Mouse (Mus musculus) megakaryocyte, embryonic 14.5 days (primary cell): ENCODE results near the gene Cdca3. TPM values are rescaled to one million over a fixed set of nuclear protein-coding genes. Genes with fewer than 3 reads are reported as not detected.
"Not testable (repeated sequence)": the region's sequence is repeated elsewhere in the genome, so short reads cannot be mapped to it uniquely, and the experiment has no call there.

ENCODE experiments used
- H3K27me3 ChIP-seq: replicated peaks from 2 replicates; pipeline ENCODE3; 2012; ENCODE audit warnings: inconsistent platforms
- H3K36me3 ChIP-seq: replicated peaks from 2 replicates; pipeline ENCODE3; 2012; ENCODE audit warnings: low read length, inconsistent platforms, mixed read lengths
- H3K4me1 ChIP-seq: 2 replicates; pipeline ENCODE4 v1.6.1; 2012; ENCODE audit warnings: inconsistent platforms
- H3K4me3 ChIP-seq: replicated peaks from 2 replicates; pipeline ENCODE3; 2012; ENCODE audit warnings: moderate library complexity, mild to moderate bottlenecking, inconsistent platforms
- H3K9me3 ChIP-seq: 2 replicates; pipeline ENCODE4 v1.6.1; 2012; ENCODE audit warnings: inconsistent platforms
- FLI1 ChIP-seq: IDR thresholded peaks from 2 replicates; pipeline ENCODE4 v1.6.1; 2012; ENCODE audit warnings: low read length, inconsistent platforms, mixed read lengths
- GATA1 ChIP-seq: IDR thresholded peaks from 3 replicates; pipeline ENCODE4 v1.6.1; 2012; ENCODE audit warnings: mixed read lengths, low read length, inconsistent platforms, borderline replicate concordance
- polyA plus RNA-seq: library from polyadenylated mRNA; stranded (reverse); fragments of >175 nt; gene quantifications from 2 replicates; pipeline ENCODE4 v1.2.3, GENCODE M21; 2012; ENCODE audit warnings: low replicate concordance; ENCODE audit not compliant: insufficient read depth

Cdca3 gene
- polyA plus RNA-seq = 27.2 and 32.4 TPM in 2 replicates

- no peaks in the 10 kb centered on the region for H3K27me3 ChIP-seq
These were observed at the start of gene Cdca3, which contains the start of gene Usp5 for GRCm38 (mm10) chr6:124828868-124829798. Gene Cdca3 (plus strand): TSS chr6:124829547. Gene Usp5 (minus strand): TSS chr6:124829484.

GRCm38 (mm10) chr6:124779984-124780416 lies 49.3 kb upstream of the Cdca3 start:
- Histone ChIP-seq H3K4me3 (peak overlapping the region; percentile 77), H3K27me3 (peaks cover 40% of the 10 kb centered on the region), H3K9me3 (peaks cover 14% of the 10 kb centered on the region), H3K4me1 (peaks cover 32% of the 10 kb centered on the region), H3K36me3 (no peaks in the 10 kb centered on the region)
- TF ChIP-seq GATA1 = no peak
- TF ChIP-seq FLI1 = no peak

More at GRCm38 (mm10) chr6:124828868-124829798, at the start of gene Cdca3, which contains the start of gene Usp5:
- Histone ChIP-seq H3K4me1 (peaks cover 58% of the 10 kb centered on the region), H3K4me3 (peak within 1 kb of the TSS; percentile 100), H3K9me3 (no peaks in the 10 kb centered on the region), H3K36me3 (peaks cover 63% of the 10 kb centered on the region)
- TF ChIP-seq FLI1 (no peak), GATA1 (no peak)

DNA sequence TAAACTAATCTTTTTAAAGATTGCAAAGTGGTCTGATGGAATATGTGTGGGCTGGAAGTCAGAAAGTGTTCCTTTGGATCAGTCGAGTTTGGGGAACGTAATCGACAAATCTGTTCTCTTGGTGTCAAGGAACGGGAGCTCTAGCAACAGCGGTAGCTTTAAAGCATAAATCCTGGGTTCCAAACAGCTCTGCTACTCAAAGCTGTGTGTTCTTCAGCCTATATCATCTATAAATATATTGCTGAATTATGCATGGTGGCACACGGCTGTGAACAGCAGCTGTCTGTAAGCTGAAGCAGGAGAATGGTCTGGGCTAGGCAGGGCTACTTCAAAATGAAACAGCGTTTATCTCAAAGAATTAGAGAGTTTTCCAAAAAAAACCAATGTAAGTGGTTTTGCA lies 48.4 kb upstream of the Cdca3 start:
- no peak for TF ChIP-seq FLI1
- TF ChIP-seq GATA1 = no peak
- H3K4me1 ChIP-seq = peaks cover 32% of the 10 kb centered on the region
- no peak overlapping the region for H3K4me3 ChIP-seq
- H3K36me3 ChIP-seq = no peaks in the 10 kb centered on the region
- peaks cover 40% of the 10 kb centered on the region for H3K27me3 ChIP-seq
- peaks cover 14% of the 10 kb centered on the region for H3K9me3 ChIP-seq

GRCm38 (mm10) chr6:124782436-124782835 lies 46.9 kb upstream of the Cdca3 start:
- Histone ChIP-seq H3K9me3 (peaks cover under 1% of the 10 kb centered on the region), H3K27me3 (peaks cover 32% of the 10 kb centered on the region), H3K36me3 (no peaks in the 10 kb centered on the region), H3K4me1 (peaks cover 38% of the 10 kb centered on the region), H3K4me3 (peak overlapping the region; percentile 85)
- TF ChIP-seq FLI1 = no peak

- TF ChIP-seq GATA1 (no peak), FLI1 (no peak)
- Histone ChIP-seq H3K36me3 (no peaks in the 10 kb centered on the region), H3K4me3 (peak overlapping the region; percentile 38), H3K27me3 (no peaks in the 10 kb centered on the region), H3K9me3 (no peaks in the 10 kb centered on the region), H3K4me1 (peaks cover 13% of the 10 kb centered on the region)
These were observed 42.5 kb upstream of the Cdca3 start for GRCm38 (mm10) chr6:124786756-124787420.

- no peaks in the 10 kb centered on the region for H3K36me3 ChIP-seq
- no peak for TF ChIP-seq FLI1
- no peak for TF ChIP-seq GATA1
- H3K4me1 ChIP-seq = peaks cover 8% of the 10 kb centered on the region
- peaks cover 2% of the 10 kb centered on the region for H3K27me3 ChIP-seq
- H3K4me3 ChIP-seq = no peak overlapping the region
- H3K9me3 ChIP-seq = no peaks in the 10 kb centered on the region
These were observed 41.6 kb upstream of the Cdca3 start for GRCm38 (mm10) chr6:124787722-124788121.

DNA sequence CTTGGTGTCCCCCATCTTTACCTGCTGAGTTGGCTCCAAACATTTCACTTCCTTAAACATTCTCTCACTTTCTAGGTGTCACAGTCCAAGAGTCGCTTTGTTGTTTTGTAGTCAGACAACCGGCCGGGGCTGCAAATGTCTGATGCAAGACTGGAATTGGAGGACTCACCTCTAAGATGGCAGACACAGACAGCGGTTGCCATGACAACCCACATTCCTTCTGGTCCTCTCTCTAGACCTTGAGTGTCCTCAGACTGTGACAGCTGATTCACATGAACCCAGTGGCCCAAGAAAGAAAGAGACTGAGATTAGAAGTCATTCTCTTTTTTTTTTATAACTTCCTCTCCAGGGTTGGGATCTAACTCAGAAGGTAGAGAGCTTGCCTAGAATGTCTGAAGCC lies 39.8 kb upstream of the Cdca3 start:
- no peaks in the 10 kb centered on the region for H3K36me3 ChIP-seq
- no peak overlapping the region for H3K4me3 ChIP-seq
- H3K9me3 ChIP-seq = no peaks in the 10 kb centered on the region
- peaks cover 6% of the 10 kb centered on the region for H3K4me1 ChIP-seq
- H3K27me3 ChIP-seq = peaks cover 4% of the 10 kb centered on the region
- no peak for TF ChIP-seq FLI1
- no peak for TF ChIP-seq GATA1

DNA sequence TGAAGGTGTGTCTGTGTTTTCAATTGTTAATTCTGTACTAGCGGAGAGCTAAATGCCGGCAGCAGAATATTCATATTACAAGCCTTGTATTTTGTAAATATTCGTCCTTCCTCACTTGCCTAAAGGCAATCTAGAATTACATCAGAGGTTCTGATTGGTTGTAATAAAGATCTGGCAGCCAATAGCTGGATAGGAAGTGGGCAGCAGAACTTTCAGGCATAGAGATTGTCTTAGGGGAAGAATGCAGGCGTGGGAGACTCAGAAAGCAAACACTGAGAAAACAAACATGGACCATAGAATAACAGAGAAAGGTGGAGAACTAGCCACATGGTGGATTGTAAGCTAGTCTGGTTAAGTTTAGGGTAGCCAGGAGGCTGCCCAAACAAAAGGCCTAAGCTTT lies 39.2 kb upstream of the Cdca3 start:
- TF ChIP-seq GATA1 = no peak
- TF ChIP-seq FLI1 = no peak
- Histone ChIP-seq H3K9me3 (no peaks in the 10 kb centered on the region), H3K4me3 (no peak overlapping the region), H3K27me3 (peaks cover 4% of the 10 kb centered on the region), H3K4me1 (peaks cover 6% of the 10 kb centered on the region), H3K36me3 (no peaks in the 10 kb centered on the region)

GRCm38 (mm10) chr6:124791911-124792310 lies 37.4 kb upstream of the Cdca3 start:
- Histone ChIP-seq H3K4me1 (peaks cover 3% of the 10 kb centered on the region), H3K27me3 (peaks cover 4% of the 10 kb centered on the region), H3K9me3 (no peaks in the 10 kb centered on the region), H3K36me3 (no peaks in the 10 kb centered on the region), H3K4me3 (no peak overlapping the region)
- TF ChIP-seq FLI1 (no peak), GATA1 (no peak)

- Histone ChIP-seq H3K36me3 (no peaks in the 10 kb centered on the region), H3K9me3 (no peaks in the 10 kb centered on the region), H3K4me3 (no peak overlapping the region), H3K27me3 (peaks cover 4% of the 10 kb centered on the region), H3K4me1 (no peaks in the 10 kb centered on the region)
- no peak for TF ChIP-seq FLI1
- TF ChIP-seq GATA1 = no peak
These were observed 33.6 kb upstream of the Cdca3 start for GRCm38 (mm10) chr6:124795781-124796180.

- no peaks in the 10 kb centered on the region for H3K9me3 ChIP-seq
- no peak overlapping the region for H3K4me3 ChIP-seq
- TF ChIP-seq FLI1 = no peak
- TF ChIP-seq GATA1 = no peak
- peaks cover 4% of the 10 kb centered on the region for H3K27me3 ChIP-seq
- H3K4me1 ChIP-seq = no peaks in the 10 kb centered on the region
- H3K36me3 ChIP-seq = no peaks in the 10 kb centered on the region
These were observed 33.1 kb upstream of the Cdca3 start for GRCm38 (mm10) chr6:124796200-124796599.

- H3K4me1 ChIP-seq = peaks cover 25% of the 10 kb centered on the region
- not testable (repeated sequence) for H3K36me3 ChIP-seq, H3K4me3 ChIP-seq, H3K27me3 ChIP-seq, H3K9me3 ChIP-seq
These were observed 26.9 kb upstream of the Cdca3 start for GRCm38 (mm10) chr6:124802400-124802799.
